Mouse (Mus musculus): ENCODE results near the gene Erc1.
"Not testable (repeated sequence)": the region's sequence is repeated elsewhere in the genome, so short reads cannot be mapped to it uniquely, and the experiment has no call there.

Erc1 gene

DNA sequence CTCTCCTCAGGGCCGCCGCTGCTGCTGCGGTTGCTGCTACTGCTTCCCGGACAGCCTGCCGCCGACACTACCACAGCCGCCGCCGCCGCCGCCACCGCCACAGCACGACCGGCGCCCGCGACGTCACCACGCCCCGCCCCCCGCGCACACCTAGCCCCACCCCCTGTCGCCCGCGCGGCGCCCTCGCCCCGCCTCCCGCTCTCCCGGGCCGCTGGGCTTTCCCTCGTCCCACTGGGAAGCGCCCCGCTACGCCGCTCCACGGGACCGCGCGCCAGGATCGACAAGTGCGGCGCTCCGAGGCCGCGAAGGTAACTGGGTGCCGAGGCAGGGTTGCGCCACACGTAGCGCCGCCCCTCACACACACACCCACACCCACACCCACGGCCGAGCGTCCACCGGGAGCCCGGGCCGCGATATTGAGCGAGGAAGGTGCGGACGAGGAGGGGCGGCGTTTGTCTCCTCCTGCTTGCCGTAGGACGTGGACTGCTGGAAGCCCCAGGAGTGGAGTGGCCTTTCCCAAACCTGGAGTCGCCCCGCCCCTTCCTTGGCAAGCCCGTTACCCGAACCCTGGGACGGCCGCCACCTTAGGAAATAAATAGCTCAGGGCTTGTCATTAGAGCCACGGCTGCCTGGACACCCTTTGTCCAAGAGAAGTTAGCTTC lies at the start of gene Erc1:
Gene Erc1 (minus strand): TSS at position 134 of the 662 bp plus-strand sequence.
- peak; percentile 97 for DNase-seq (ENCODE audit: low read depth, low spot score)

DNA sequence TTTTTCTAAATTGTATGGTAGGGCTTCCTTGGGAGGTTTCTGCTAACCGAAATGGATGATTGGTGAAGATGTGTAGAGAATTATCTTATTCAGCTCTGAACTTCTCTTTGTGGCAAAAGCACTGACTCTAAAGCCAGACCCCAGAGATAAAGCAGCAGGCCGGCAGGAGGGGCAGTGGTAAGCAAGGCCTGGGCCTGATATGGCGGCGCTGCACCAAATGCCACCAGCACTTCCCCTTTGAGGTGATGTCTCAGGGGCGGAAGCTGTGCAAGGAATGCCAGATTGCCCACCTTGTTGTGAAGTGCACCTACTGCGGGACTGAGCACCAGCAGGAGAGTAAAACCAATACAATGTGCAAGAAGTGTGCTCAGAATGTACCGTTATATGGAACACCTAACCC lies 44.7 kb upstream of the Erc1 start:
- no peak for DNase-seq (ENCODE audit: low read depth, low spot score)

DNA sequence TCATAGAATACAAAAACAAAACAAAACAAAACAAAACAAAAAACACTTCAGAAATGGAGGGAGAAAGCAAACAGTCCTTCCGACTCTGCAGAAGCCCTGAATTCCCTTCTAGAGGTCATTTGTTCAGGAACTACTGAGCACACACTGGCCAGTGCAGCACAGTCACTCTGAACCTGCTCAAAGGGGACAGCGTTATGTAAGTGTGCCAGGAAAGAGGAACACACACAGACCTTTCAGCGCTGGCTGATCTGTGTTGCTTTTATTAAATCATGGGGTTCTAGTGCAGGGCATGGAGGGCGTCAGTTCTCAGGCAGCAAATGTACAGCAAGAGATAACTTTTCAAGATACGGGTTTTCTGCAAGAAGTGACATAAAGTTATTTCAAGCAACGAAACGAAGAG lies 35.2 kb upstream of the Erc1 start:
- no peak for DNase-seq (ENCODE audit: low read depth, low spot score)

DNA sequence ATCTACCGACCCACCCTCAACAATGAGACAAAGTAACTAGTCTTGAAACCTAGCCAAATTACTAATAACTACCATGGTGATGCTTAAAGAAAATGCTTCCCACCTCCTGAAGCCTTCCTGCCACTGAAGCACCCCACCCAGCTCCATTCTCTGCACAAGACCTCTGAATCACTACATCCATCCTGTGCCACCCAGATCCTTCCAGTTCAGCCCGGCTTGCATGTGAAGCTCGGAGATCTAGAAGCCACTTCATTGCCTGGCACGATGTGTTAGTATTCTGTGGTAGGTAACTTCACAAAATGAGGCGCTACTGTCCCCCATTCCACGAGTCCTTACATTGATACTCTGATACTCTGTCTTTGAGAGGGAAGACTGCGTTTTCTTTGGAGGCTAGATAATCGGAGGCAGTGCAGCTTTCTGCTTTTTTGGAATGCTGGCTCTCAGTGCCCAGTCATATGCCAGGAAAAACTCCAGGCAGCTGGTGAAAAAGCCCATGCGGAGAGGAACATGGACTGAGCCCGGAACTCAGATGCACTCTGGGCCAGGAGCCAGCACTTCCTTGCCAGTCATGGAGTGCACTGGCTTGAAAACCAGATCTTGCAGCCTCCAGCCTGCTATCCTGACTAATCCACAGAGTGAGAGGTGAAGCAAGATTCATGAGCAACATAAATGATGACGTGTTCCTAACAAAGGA lies 16.5 kb upstream of the Erc1 start:
- no peak for DNase-seq (ENCODE audit: low read depth, low spot score)

DNA sequence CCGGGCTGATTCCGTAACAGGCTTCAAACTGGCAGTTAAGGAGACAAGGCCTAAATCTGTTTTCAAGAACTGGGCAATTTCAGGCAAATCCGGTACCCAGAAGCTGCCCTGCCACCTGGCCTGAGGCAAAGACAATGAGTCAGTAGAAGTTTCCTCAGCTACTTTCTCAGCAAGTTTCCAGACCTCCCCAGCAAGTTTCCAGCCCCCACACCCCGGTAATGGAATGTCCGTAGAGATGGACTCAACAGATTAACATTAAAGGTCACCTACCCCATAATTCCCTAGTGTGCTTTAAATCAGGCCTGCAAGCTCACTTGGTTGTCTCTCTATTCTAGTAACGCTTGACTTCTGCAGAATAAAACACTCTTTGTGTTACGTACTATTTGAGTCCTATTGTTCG lies 13.6 kb upstream of the Erc1 start:
- no peak for DNase-seq (ENCODE audit: low read depth, low spot score)

DNA sequence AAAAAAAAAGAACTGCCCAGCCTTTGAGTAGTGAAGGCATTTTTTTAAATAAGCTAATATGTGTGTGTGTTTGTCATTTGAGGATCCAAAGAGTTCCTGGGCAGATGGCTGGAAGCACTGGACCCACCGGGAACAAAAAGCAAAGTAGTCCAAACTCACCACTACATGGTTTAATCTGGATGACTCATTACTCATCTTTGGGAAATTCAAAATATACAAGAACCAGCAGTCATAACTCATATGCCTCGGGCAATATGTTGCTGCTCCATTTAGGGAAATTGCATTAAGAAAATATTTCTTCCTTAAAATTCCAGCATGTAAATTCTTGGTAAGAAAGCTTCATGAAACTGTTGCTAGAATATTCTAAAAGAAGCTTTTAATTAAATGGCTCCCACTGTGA lies 12.3 kb upstream of the Erc1 start:
- no peak for DNase-seq (ENCODE audit: low read depth, low spot score)

DNA sequence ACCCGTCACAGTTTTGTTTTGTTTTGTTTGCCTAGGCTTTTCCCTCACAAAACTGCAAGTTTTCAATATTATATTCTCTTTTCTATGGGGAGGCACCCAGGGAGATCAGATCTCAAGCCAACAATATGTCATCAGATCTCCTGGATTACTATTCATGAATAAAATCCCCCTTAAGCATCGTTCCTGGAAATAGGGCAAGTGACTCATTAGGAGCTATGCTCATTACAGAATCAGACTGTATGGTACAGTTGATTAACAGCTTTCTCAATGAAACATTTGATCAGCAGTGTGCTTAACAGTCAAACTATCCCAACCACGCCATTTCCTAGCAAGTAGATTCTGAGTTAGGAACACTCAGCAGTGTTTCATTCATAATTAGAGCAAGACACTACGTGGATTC lies 7.5 kb upstream of the Erc1 start:
- DNase-seq (ENCODE audit: low read depth, low spot score), result no peak

DNA sequence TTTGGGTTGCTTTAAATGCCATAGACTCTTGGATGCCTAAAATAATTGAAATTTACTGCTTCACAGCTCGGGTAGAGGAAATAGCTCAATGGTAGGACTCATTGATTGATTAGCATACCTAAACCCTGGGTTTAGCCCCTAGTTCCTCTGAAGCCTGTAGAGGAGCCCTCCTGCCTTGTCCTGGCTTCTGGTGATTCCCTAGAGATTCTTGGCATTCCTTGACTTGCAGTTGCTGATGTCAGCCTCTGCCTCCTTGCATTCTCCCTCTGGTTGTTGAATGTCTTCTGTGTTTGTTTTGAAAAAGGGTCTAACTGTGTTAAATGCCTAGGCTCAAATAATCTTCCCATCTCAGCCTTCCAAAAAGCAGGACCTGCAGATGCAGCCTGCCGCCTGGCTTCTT lies 6.2 kb upstream of the Erc1 start:
- DNase-seq (ENCODE audit: low read depth, low spot score), result peak; percentile 89

DNA sequence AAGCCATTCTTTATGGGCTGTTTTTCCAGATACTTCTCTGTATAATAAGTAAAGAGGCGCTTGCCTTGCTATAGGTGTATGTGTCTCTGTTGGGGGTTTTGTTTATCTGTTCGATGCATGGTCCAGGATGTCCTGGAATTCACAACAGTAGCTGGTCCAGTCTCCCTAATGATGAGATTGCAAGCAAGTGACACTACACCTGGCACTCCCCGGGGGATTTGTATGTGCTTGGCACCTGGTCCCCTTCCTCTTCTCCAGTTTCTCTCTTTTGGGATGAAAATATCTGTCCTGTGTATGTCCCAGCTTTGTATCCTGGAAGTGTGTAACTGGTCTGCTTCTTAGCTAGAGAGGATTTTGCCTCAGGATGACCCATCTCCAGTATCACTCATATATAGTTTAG lies 1.9 kb upstream of the Erc1 start:
- no peak for DNase-seq (ENCODE audit: low read depth, low spot score)

DNA sequence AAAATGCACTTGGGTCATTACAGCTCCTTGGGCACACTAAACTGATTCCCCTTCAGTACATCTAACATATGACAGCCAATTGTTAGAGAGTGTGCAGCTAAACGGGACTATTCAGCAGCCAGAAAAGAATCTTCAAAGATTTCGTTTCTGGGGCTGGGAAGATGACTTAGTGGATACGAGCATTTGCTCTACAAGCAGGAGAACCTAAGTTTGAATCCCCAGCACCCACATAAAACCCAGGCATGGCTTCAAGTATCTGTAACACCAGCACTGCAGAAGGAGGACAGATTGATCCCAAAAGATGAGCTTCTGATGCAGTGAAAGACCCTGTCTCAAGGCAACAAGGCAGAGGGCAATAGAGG lies 1.4 kb upstream of the Erc1 start:
- DNase-seq (ENCODE audit: low read depth, low spot score), result no peak

DNA sequence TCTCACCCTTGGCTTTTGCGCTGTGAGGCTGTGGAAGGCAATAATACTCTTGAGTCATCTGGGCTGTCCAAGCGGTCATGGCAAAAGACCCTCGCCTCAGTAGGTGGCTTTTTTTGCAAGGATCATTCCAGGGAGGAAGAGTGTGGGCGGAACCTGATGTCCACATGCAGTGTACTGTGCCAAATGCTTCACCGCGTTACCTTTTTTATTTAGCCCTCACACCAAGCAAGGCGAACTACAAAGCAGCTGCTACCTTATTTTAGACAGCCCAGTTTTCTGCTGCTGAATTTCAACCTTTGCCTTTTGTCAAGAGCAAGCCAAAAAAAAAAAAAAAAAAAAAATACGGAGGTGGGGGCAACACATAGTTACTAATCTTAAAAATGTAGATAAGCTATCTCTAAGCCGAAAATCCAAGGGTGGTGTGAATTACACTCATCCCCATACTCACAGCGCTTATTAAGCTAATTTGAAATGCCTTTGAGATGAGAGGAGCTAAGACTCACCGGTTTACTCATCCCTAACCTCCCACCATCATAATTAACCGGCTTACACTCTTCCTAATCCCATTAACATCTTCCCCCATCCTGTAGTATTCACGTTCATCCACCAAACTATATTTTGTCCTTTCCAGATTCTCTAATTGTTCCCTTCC lies 855 bp upstream of the Erc1 start:
- DNase-seq (ENCODE audit: low read depth, low spot score), result no peak

DNA sequence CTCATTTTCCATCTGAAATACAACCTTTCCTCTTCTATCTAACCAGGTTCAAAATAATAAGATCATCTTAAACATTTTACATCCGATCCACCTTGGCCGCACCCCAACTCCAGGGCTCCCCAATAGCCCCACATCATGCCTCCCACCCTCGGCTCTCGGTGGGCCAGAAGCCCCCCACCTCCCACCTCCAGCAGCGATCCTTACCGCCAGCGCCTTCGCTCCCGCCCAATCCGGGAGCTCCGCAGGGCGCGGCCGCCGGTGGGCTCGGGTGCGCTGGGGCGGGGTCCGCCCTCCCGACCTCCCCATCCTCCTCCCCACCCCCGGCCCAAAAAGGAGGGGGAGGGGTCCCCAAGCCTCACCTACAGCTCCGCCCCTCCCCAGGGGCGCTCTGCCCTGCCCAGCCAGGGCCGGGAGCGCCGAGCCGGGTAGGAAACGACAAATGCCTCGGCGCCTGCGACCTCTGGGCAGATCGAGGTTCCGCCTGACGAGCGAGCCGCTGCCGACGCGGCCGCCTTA lies 391 bp downstream of the Erc1 start:
- DNase-seq (ENCODE audit: low read depth, low spot score), result peak; percentile 88

DNA sequence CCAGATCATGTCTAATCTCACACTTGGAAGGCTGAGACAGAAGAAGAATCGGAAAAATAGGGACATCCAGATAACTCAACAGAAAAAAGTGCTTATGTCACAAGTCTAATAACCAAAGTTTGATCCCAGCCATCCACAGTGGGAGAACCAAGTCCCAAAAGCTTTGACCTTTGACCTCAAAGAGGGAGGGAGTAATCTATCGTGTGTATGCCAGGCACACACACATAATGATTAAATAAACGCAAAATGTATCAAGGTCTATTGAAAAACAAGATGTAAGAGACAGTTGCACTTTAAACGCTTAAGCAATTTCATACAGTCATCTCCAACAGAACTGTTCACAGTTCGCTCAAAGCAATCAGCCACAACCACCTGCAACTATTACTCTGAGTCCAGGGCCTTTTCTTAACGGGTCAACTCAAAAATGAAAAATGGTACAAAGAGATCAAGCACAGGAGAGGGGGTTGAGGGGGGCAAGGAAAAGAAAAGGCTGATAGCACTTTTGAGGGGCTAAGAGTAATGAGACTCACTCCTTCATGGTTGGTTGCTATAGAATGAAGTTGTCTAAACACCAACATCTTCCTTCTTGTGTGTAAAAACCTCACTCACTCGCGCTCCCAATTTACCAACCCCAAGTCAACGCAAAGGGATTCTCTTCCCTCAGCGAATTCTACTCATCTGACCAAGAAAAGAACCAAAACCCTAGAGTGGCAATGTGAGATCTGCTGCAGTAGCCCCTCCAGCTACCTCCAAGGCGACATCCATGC lies 1.0 kb downstream of the Erc1 start:
- peak; percentile 38 for DNase-seq (ENCODE audit: low read depth, low spot score)

DNA sequence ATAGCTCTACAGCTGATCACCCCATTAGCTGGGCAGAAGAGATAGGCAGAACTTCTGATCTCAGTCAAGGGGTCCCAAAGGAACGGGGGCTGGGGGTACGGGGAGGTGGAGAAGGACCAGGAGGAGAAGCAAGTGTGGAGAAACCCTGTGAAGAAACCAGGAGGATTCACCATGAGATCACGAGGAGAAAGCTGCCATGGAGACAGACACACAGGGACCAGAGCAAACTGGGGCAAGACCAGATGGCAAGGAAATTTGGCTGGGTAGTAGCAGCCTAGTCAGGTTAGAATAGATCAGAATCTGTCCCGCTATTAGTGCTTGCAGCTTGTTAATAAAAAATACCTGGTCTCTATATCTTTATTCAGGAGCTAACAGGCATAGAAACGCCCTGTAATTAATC lies 18.0 kb downstream of the Erc1 start:
- DNase-seq (ENCODE audit: low read depth, low spot score), result no peak

DNA sequence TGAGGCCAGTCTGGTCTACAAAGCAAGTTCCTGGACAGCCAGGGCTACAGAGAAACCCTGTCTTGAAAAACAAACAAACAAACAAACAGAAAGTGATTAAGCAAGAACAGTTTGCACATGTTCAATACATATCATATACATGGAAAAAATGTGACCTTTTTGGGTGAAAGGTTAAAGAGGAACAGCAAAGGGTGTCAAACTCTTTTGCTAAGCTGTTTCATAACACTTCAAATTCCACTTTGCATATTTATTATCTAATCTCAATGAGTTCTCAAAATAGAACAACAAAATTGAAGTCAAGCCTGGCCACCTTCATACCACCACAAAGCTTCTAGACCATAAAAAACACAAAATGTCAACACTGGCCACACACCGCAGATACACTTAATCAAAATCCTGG lies 19.8 kb downstream of the Erc1 start:
- DNase-seq (ENCODE audit: low read depth, low spot score), result no peak

DNA sequence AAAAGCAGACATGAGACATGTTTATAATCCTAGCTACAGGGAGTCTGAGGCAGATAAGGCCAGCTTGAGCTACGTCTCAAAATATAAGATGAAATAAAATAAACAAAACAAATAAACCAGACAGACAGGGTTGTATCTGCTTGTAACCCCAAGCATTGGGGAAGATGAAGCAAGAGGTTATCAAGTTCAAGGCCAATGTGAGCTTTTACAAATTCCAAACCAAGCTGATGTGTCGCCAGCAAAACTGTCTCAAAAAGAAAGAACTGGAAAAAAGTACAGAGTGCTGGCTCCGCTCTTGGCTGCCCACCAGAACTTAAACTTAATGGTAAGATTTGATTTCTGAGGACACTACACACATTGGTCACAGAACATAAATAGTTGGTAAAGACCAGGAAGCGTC lies 21.3 kb downstream of the Erc1 start:
- DNase-seq (ENCODE audit: low read depth, low spot score), result no peak

DNA sequence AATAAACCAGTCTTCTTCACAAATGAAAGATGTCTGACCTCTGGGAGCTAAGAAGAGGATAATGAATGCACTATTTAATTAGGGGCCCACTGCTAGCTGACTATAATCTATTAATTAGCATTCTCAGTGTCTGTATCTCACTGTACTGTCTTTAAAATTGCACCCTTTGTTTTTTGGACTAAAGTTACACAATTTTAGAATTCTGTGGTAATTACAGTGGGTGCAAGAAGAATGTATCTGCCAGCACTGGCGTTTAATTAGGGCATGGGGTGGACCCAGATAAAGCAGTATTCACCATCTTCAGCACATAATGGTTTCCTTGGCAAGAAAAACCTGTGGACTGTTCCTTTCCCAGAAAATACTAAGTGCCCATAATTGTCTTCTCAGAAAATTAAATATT lies 25.8 kb downstream of the Erc1 start:
- DNase-seq (ENCODE audit: low read depth, low spot score), result no peak

DNA sequence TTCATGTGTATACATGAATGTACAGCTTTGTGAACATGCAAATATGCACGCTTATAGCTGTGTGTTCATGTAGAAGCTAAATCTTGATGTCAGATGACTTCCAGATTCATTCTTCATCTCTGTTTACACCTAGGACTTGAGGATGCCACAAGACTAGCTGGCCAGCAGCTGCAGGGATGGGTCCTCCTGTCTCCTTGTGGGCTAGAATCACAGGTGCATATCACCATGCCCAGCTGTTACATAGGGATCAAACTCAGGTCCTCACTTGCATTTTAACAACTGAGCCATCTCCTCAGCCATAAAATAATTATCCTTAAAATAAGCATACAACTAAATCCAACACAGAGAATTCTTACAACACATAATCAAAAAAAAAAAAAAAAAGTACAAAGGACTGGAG lies 26.8 kb downstream of the Erc1 start:
- DNase-seq (ENCODE audit: low read depth, low spot score), result no peak

DNA sequence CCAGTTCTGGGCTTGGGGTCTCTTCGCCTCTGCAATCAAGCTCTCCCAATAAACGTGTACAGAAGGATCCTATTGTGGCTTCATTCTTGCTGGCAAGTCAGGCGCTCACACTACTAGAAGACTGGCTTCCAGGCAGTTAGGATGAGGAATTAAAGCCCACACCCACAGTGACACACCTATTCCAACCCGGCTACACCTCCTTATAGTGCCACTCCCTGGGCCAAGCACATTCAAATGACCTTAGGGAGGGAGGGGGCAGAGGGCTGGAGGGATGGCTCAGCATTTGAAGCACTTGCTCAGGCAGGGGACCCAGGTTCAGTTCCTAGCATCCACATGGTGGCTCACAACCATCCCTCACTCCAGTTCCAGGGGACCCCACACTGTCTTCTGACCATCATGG lies 29.4 kb downstream of the Erc1 start:
- peak; percentile 85 for DNase-seq (ENCODE audit: low read depth, low spot score)

DNA sequence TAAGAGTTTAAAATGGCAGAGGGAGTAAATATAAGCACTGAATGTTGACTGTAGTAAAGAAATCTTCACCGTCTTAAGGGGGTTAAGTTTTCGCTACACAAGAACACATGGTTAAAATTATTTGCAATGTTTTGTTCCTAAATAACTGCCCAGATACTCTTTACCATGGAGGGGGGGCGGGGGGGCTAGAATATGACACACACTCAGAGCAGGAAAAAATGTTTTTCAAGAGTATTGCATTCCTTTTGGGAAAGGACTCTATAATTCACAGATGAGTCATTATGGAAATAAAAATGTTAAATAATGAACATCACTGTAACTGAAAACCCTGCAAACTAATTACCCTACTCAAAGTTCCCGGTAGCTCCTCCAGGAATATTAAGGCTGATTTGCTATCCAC lies 32.5 kb downstream of the Erc1 start:
- no peak for DNase-seq (ENCODE audit: low read depth, low spot score)

DNA sequence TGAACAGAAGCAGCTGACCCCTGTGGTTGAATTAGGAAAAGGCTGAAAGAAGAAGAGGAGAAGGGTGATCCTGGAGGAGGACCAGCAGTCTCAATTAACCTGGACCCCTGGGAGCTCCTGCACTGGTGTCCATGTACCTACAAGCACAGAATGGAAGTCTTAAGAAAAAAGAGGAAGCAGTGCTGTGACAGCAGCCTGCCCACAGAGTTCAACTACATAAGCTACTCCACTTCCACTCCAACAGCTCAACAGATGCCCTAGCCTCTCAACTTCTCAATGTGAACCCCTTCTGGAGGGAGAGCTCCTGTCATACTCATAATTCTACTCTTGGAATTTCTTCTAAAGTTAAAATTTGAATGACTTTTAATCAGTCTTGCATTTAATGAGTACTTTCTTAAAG lies 34.9 kb downstream of the Erc1 start:
- not testable (repeated sequence) for DNase-seq (ENCODE audit: low read depth, low spot score)

Measured in R1 (cell line).